Mouse (Mus musculus) limb, embryonic 14.5 days (tissue): ENCODE data around the gene Ifit3. TPM values are rescaled to one million over a fixed set of nuclear protein-coding genes. Genes with fewer than 3 reads are reported as not detected.
A peak's percentile ranks its signal among the peaks of the same experiment; 100 is the strongest.
"Not testable (repeated sequence)": the region's sequence is repeated elsewhere in the genome, so short reads cannot be mapped to it uniquely, and the experiment has no call there.

Experiments used
- ATAC-seq: fragments of 200-750 bp; cut with Nextera tagmentation; 2 replicates; pipeline ENCODE4 v1.8.0; 2017; ENCODE audit warnings: low read depth, moderate number of reproducible peaks, moderate TSS enrichment; ENCODE audit not compliant: low FRiP score
- DNase-seq: peaks from one replicate; pipeline ENCODE4 v3.0.0-alpha.2; 2015; ENCODE audit warnings: low spot score
- H3K27ac ChIP-seq: fragments of 300-500 bp; sonication (generic); replicated peaks from 2 replicates; pipeline ENCODE4 v1.5.1; 2014; ENCODE audit warnings: low read depth, mild to moderate bottlenecking, low read length, moderate library complexity, mixed read lengths
- H3K27me3 ChIP-seq: fragments of 300-500 bp; sonication (generic); 2 replicates; pipeline ENCODE4 v1.6.1; 2014; ENCODE audit warnings: low read length, mixed read lengths; ENCODE audit not compliant: control insufficient read depth, insufficient read depth
- H3K36me3 ChIP-seq: fragments of 300-500 bp; sonication (generic); 2 replicates; pipeline ENCODE4 v1.6.1; 2014; ENCODE audit warnings: mild to moderate bottlenecking, low read length, moderate library complexity, mixed read lengths; ENCODE audit not compliant: control insufficient read depth, insufficient read depth
- H3K4me1 ChIP-seq: fragments of 300-500 bp; sonication (generic); 2 replicates; pipeline ENCODE4 v1.6.1; 2014; ENCODE audit warnings: antibody characterized with exemption, low read length, mixed read lengths; ENCODE audit not compliant: control insufficient read depth, insufficient read depth
- H3K4me2 ChIP-seq: fragments of 300-500 bp; sonication (generic); replicated peaks from 2 replicates; pipeline ENCODE4 v1.6.1; 2014; ENCODE audit warnings: low read depth, mild to moderate bottlenecking, low read length, moderate library complexity; ENCODE audit not compliant: severe bottlenecking
- H3K4me3 ChIP-seq: fragments of 300-500 bp; sonication (generic); replicated peaks from 2 replicates; pipeline ENCODE4 v1.5.1; 2014; ENCODE audit warnings: low read length
- H3K9ac ChIP-seq: fragments of 300-500 bp; sonication (generic); 2 replicates; pipeline ENCODE4 v1.6.1; 2014; ENCODE audit warnings: mild to moderate bottlenecking, low read depth, low read length, moderate library complexity; ENCODE audit not compliant: severe bottlenecking
- H3K9me3 ChIP-seq: fragments of 300-500 bp; sonication (generic); 2 replicates; pipeline ENCODE4 v1.6.1; 2016; ENCODE audit warnings: low read length; ENCODE audit not compliant: control insufficient read depth
- POLR2A ChIP-seq: fragments of 200-500 bp; IDR thresholded peaks from 2 replicates; pipeline ENCODE4 v1.8.0; 2012; ENCODE audit warnings: inconsistent platforms, mild to moderate bottlenecking, moderate library complexity, borderline replicate concordance; ENCODE audit not compliant: insufficient read depth, insufficient read length; ENCODE audit errors: extremely low read depth
- WGBS: fragments of 180-500 bp; shearing (Covaris S2); extraction: QIAGEN DNeasy Blood & Tissue Kit; methylation state at CpG from one replicate; pipeline ENCODE4 v1.1.7; 2014; 5-methylcytosine and 5-hydroxymethylcytosine counted together
- polyA plus RNA-seq, 2 experiments: library from polyadenylated mRNA; depleted of rRNA in 1 of 2; stranded (reverse) in 1 of 2; unstranded in 1 of 2; fragments of >200 nt; fragmentation: Nextera tagmentation in 1 of 2; extraction: Ambion mirVana in 1 of 2; gene quantifications; 2 replicates each; pipeline versions ENCODE4 v1.2.1 to v1.2.3; 2012 to 2014

Ifit3 gene
- polyA plus RNA-seq, 2 experiments = 0.95 to 1.2 TPM

DNA sequence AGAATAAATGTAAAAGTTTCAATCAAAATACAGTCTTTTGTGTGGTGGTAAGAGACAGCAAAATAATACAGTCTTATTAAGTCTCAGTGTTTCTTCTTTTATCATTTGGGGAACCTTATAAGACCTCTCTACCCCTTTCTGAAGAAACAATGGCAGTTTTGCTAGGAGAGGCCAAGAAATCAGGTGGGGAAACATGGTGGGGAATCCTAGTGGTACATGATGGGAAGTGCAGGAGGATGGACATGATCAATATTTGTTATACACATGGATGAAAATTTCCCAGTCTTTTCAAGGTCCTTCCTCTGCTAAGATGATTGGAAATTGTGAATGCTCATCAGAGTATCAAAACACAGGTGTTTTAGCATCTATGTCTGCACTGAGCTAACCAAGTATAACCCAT lies 5.6 kb downstream of the Ifit3 start:
- no peak overlapping the region for H3K4me3 ChIP-seq
- DNase-seq = no peak
- no peaks in the 10 kb centered on the region for H3K36me3 ChIP-seq
- no peaks in the 10 kb centered on the region for H3K9me3 ChIP-seq
- H3K4me1 ChIP-seq = no peaks in the 10 kb centered on the region
- ATAC-seq = no peak
- H3K27me3 ChIP-seq = no peaks in the 10 kb centered on the region
- TF ChIP-seq POLR2A = no peak
- H3K9ac ChIP-seq = no peak overlapping the region
- no peak overlapping the region for H3K27ac ChIP-seq
- H3K4me2 ChIP-seq = no peak overlapping the region

DNA sequence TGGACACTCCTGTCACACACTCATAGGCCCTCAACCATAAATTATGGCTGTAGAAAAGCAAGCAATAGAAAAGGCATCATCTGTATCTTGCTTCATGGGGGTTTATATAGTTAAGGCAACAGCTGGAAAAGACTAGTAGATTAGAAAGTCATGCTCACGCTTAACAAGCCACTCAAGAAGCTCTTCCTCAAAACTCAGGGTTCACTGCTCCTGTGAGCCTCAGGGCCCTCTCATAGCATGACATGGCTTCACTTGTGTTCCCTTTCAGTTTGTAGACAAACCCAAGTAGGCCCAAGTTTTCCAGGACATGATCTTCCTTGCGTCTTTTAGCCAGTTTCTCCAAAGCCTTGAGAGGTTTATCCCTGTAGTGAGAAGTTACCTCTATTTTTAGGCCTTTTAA lies 10.1 kb downstream of the Ifit3 start:
- Histone ChIP-seq H3K9ac (no peak overlapping the region), H3K4me1 (peaks cover 2% of the 10 kb centered on the region; the same call in 1 of the 2 replicates), H3K4me3 (no peak overlapping the region), H3K4me2 (no peak overlapping the region), H3K9me3 (no peaks in the 10 kb centered on the region), H3K27me3 (no peaks in the 10 kb centered on the region), H3K27ac (no peak overlapping the region), H3K36me3 (no peaks in the 10 kb centered on the region)
- no peak for TF ChIP-seq POLR2A
- 91% methylated on average over 2 of the region's 2 CpGs for WGBS
- DNase-seq (no peak), ATAC-seq (no peak)

DNA sequence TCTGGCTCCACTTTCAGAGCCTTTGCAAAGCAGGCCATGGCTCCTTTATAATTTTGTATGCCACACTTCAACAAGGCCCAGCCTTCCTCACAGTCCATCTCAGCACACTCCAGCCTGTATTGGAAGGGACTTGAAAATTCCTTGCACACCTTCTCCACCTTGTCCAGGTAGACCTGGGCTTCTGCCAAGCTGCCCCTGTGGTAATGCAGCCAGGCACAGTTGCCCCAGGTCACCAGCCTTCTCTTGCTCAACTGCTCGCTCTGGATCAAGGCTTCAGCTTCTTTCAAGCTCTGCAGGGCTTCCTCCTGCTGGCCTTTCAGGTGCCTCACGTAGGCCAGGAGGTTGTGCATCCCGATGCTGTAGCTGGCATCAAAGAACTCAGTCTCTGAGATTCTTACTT lies 11.2 kb downstream of the Ifit3 start:
- WGBS = 74% methylated on average over 3 of the region's 3 CpGs
- not testable (repeated sequence) for H3K4me2 ChIP-seq

DNA sequence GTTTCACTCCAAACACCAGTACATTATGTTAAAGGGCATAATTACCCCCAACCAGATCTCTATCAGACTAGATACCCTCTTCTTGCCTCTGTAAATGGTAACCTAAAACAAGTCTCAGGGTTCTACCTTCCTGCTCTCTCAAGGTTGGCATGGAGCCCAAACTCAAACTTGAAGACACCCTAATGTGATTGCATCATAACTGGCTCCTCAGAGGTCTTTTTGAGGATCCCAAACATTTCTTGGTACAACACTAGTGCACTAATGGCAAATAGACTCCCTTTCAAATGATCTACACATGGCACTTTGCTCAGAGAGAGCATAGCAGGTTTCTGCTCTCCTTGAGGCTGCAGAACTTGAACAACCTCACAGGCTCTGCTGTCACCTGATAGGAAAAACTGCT lies 13.5 kb downstream of the Ifit3 start:
- no peak for TF ChIP-seq POLR2A
- no peaks in the 10 kb centered on the region for H3K36me3 ChIP-seq
- ATAC-seq = no peak

More for the DNA sequence above, 11.2 kb downstream of the Ifit3 start:
- ATAC-seq, DNase-seq, H3K27me3 ChIP-seq, H3K4me3 ChIP-seq, H3K9me3 ChIP-seq, H3K27ac ChIP-seq, H3K4me1 ChIP-seq, H3K9ac ChIP-seq, H3K36me3 ChIP-seq: not testable (repeated sequence)

DNA sequence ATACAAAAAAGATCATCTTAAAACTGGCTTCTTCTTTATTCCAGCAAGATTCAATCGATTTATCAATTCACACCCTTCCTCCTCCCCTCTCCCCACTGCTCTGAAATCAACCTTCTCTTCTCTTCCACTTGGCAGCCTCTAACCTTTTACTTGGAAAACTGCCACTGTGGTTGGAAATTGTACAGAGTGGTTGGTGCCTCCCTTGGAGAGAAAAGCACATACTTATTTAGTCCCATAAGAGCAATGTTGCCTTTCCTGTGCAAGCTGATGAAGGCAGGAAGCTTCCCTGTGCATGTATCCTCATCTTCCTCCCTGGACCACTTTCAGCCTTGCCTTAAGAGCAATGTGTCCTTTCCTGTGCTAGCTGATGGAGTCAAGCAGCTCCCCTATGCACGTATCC lies 15.0 kb downstream of the Ifit3 start:
- H3K4me3 ChIP-seq = no peak overlapping the region
- H3K9ac ChIP-seq = no peak overlapping the region
- no peak overlapping the region for H3K27ac ChIP-seq
- TF ChIP-seq POLR2A = no peak
- H3K9me3 ChIP-seq = no peaks in the 10 kb centered on the region
- DNase-seq (peak; percentile 73), ATAC-seq (no peak)
- H3K27me3 ChIP-seq = no peaks in the 10 kb centered on the region
- WGBS = 77% methylated on average over 2 of the region's 2 CpGs
- H3K4me2 ChIP-seq = no peak overlapping the region
- no peaks in the 10 kb centered on the region for H3K36me3 ChIP-seq
- peaks cover 3% of the 10 kb centered on the region; the same call in 1 of the 2 replicates for H3K4me1 ChIP-seq

More for the DNA sequence above, 13.5 kb downstream of the Ifit3 start:
- Histone ChIP-seq H3K9me3 (no peaks in the 10 kb centered on the region), H3K4me2 (no peak overlapping the region), H3K27ac (no peak overlapping the region), H3K9ac (no peak overlapping the region), H3K27me3 (no peaks in the 10 kb centered on the region), H3K4me3 (no peak overlapping the region), H3K4me1 (peaks cover 3% of the 10 kb centered on the region; the same call in 1 of the 2 replicates)
- no peak for DNase-seq

DNA sequence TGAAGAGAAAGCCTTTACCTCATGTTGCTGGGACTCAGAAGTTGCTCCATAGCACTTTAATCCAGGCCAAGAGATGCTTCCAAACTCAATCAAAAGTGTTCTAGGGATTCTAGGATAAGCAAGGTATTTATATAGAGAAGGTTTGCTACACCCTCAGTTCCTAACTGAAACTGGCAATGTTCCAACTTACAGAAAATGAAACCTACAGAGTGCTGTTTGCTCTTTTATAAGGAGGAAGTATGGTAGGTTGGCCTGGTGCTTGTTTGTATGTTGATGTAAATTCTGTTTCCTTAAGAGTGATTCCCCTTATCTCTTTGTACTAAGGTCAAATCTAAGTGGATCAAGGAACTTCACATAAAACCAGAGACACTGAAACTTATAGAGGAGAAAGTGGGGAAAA lies 15.9 kb downstream of the Ifit3 start:
- not testable (repeated sequence) for H3K27me3 ChIP-seq, H3K36me3 ChIP-seq, H3K9me3 ChIP-seq, H3K9ac ChIP-seq, H3K4me3 ChIP-seq, ATAC-seq, H3K4me2 ChIP-seq, H3K4me1 ChIP-seq, H3K27ac ChIP-seq
- peak; percentile 8 for DNase-seq

DNA sequence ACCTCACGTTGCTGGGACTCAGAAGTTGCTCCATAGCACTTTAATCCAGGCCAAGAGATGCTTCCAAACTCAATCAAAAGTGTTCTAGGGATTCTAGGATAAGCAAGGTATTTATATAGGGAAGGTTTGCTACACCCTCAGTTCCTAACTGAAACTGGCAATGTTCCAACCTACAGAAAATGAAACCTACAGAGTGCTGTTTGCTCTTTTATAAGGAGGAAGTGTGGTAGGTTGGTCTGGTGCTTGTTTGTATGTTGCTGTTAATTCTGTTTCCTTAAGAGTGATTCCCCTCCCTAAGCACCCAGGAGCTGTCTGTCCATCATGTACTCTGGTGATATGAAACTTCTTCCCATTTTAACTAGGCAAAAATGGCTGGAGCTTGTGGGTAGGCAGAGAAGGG lies 18.6 kb downstream of the Ifit3 start, which contains the start of gene Ifit1bl1:
Gene Ifit1bl1 (minus strand): TSS at position 69 of the 400 bp plus-strand sequence.
- not testable (repeated sequence) for H3K4me2 ChIP-seq, H3K9ac ChIP-seq, ATAC-seq, H3K4me1 ChIP-seq, H3K27ac ChIP-seq, H3K27me3 ChIP-seq, H3K9me3 ChIP-seq, H3K36me3 ChIP-seq, DNase-seq, H3K4me3 ChIP-seq
- WGBS = 50% methylated on average over 1 of the region's 1 CpGs
